Mouse (Mus musculus): ENCODE measurements at regions not wholly inside any gene's neighbourhood (a gene's known extent, or its start where the extent isn't known, plus 50 kb on each side); places are given as distances from the start of the nearest gene placed in this dataset.

GRCm38 (mm10) chr1:190042197-190042596 is 120.0 kb upstream of the Smyd2 start:
- TF ChIP-seq CTCF (IDR thresholded peaks at IDR 0.05; ENCODE audit: extremely low read depth, insufficient read depth, low read length) (no peak), POLR2A (IDR thresholded peaks at IDR 0.05; ENCODE audit: extremely low read depth, insufficient read depth, low read length) (no peak)
